Mouse (Mus musculus): ENCODE measurements around the gene Vmo1. TPM values are rescaled to one million over a fixed set of nuclear protein-coding genes. Genes with fewer than 3 reads are reported as not detected.
"Not testable (repeated sequence)": the region's sequence is repeated elsewhere in the genome, so short reads cannot be mapped to it uniquely, and the experiment has no call there.

The Vmo1 gene
- polyA plus RNA-seq, 2 experiments from 2014 or later: not detected

DNA sequence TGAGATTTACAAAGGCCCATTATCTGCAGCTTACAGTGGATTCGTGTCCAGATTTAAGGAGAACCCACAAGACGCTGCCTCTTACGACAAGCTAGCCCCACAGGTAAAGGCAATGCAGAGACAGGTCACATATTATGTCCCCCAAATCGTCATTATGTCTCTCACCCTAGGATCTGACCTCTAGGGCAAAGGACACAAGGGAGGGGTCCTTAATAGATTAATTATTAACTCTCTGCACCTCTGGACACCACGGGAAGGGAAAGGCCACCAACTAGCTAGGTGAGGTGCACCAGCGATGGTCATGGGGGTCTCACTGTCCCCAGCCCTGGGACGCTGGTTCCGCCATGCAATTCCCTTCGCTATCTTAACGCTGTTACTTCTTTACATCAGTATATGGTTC lies 4.5 kb upstream of the Vmo1 start, which contains the start of gene Gltpd2:
Gene Gltpd2 (plus strand): TSS at position 274 of the 400 bp plus-strand sequence.
- no peak for ATAC-seq

DNA sequence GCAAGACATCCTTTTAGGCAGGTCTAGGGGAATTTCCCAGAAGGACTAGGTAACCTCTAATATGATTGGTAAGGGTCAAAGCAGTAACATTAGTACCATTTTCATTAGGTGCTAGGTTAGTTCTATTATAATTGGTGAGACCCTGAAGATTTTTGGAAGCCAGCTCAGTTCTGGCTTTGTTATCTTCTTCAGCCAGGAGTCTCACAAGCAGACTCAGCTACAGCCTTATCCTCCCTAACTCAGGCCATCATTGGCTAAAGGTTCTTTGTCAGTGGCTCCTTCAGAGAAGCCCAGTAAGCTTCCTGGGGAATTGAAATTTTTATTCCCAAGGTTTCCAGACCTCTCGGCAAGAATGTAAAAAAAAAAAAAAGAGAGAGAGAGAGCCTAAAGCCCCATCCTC lies 4.0 kb upstream of the Vmo1 start:
- no peak for ATAC-seq

DNA sequence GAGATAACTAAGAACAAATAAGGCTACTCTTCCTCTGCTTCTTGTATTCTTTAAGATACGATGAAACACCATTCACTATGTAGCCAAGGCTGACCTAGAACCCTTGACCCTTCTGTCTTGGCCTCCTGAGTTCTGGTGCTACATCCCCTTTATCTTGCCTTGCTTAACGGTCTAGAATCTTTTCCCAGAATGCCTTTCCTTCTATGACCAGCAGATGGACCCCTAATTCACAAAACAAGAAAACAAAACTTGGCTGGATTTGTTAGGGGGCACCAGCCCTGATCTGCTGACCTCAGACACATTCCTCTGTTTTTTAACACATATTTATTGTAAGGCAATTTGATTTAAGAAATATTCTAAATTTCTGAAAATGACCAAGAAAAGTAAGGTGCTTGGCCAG lies 1.9 kb upstream of the Vmo1 start:
- ATAC-seq: no peak

DNA sequence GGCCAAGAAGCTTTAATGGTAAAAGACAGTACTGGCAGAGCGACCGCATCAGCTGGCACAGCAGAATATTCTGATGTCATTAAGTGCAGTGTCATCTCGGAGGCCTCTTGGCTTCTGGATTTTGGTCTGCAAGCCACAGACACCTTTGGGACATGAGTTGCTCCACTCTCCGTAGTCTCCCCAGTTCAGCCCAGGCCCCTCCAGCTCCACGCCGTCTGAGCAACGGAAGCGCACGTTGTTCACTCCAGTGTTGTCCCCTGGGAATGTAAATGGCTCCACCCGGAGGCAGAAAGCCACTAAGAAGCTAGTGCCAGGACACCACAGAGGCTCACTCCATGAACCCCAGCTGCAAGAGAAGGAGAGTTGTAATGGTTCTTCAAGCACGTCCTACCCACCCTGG lies 896 bp downstream of the Vmo1 start:
- ATAC-seq: no peak

DNA sequence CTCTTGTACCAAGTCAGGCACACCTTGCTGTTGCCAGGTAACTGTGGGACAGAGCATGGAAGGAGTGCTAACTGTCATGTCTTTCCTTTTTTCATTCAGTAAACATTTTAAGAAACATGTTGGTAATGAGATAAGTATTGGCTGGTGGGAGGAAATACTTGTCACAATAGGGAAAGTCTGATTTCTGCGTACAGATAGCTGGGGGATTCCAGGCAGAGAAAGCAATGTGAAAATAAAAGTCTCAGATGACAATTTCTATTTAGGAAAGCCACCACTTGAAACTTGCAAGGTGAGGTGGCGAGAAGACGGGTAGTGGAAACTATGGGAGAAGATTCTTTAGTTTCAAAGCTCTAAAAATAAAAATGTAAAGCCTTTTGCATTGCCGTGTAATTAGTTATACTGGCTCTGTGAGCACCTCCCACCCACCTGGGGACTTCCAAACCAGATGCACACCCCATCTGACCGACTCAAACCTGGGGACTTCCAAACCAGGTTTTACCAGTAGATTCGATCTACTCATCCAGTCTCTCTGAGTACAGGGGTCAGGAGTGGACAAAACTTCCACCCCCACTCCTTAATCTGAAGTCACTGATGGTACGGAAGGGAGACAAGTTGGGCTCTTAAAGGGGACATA lies 1.6 kb downstream of the Vmo1 start:
- ATAC-seq: peak; percentile 44

DNA sequence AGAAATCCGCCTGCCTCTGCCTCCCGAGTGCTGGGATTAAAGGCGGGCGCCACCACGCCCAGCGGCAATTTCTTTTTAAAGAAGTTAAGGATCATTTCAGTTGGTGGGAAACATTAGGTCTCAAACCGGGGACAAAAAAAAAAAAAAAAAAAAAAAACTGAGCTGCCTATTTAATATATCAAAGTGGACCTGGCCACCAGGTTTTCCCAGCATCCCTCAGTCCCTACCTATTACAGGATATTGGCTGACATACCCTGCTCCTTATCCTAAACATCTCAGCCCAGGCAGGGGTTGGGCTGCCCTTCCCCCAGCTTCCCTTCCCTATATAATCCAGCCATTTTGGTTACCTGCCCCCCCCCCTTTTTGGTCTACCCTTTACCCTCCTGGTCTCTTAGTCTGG lies 2.6 kb downstream of the Vmo1 start:
- ATAC-seq: no peak

DNA sequence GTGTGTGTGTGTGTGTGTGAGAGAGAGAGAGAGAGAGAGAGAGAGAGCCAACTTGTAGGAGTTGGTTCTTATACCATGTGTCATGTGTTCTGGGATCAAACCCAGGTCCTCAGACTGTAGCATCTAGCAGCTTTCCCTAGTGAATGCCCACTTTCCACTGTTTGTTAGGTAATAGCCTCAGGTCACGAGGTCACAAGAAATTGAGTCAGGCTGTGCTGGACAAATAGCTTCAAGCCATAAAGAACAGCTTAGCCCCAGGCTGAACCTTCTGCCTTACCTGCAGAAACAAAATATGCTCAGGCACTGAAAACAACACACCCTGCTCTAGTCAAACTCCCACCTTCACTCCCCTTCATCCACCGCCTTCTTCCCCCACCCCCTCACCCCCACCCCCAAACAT lies 3.2 kb downstream of the Vmo1 start:
- ATAC-seq: no peak

DNA sequence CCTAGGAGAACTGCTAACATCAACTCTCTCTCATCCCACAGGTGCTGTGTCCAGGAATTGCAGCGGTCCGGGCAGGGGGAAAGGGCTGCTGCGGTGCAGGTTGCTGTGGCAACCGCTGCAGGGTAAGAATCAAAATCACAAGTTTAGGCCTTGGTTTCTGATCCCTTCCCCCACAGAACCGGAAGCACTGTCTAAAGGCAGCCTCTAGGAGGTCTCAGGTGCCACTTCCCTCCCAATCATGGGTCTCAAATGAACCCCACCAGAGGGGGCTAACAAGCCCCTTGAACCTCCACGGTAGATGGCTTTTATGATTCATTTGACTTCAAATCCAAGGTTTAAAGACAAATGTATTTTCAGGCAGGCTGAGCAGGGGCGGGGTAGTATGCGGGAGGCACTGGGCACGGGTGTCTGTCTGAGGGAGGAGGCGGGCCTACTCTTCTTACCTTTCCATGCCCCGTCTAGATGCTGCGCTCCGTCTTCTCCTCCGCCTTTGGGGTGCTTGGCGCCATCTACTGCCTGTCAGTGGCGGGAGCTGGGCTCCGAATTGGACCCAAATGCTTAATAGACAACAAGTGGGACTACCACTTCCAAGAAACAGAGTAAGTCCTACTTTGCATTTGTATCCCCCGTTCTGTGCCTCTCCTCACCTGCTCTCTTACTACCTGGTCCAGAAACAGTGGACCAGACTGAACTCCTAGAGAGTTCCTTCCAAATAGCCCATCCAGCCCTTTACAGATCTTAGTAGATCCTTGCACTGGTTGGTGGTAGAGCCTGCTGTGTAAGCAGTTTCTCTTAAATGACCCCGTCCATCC lies 4.5 kb downstream of the Vmo1 start:
- peak; percentile 70 for ATAC-seq

DNA sequence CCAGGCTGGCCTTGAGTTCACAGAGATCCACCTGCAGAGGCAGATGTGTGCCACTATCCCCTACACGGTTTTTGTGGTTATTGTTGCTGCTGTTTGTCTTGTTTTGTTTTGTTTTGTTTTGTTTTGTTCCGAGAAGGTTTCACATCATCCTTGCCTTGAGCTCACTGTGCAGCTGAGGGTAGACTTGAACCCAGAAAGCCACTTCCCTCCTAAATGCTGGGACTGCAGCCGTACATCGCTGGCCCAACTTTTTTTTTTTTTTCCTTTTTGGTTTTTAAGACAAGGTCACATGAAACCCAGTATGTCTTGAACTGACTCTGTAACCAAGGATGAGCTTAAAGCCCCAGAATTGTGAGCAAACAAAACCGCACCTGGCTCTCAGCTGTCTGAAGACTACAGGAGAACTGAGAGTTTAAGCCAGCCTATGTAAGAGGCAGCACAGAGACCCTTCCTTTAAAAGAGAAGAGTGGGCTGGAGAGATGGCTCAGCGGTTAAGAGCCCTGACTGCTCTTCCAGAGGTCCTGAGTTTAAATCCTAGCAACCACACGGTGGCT lies 7.4 kb downstream of the Vmo1 start:
- no peak for ATAC-seq

DNA sequence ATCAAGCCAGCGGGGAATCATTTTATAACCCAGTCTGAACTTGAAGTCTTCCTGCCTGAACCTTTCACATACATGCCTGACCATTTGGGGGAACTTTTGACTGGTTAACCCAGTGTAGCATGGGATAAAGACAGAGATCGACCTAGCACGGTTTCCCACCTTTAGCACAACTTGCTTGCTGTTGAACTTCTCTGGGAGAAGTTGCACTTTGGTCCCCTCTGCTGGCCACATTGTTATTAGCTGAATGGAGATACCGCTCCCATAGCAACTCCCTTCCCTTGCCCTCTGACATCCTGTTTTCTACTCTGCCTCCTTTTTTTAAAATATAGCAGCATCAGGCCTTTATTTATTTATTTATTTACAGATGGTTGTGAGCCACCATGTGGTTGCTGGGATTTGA lies 8.0 kb downstream of the Vmo1 start:
- no peak for ATAC-seq

DNA sequence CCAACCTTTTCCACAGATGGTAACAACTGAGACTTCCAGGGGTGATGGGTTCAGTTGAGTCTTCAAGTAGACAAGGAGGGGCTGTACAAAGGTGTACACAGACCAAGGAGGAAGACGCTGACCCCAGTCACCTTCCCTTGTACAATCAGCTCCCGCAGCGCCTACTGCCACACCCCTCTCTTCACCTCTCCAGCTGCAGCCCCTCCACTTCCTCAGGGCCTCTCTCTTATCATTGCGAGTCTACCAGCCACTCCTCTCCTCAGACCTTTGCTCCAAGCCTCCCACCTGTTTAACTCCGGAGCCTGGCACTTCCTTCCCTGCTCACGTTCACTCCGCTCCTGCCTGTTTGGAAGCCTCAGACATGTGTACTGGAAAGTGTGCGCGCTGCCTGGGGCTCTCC lies 9.4 kb downstream of the Vmo1 start, which contains the start of gene Tm4sf5:
Gene Tm4sf5 (plus strand): TSS at position 275 of the 400 bp plus-strand sequence.
- ATAC-seq: no peak

DNA sequence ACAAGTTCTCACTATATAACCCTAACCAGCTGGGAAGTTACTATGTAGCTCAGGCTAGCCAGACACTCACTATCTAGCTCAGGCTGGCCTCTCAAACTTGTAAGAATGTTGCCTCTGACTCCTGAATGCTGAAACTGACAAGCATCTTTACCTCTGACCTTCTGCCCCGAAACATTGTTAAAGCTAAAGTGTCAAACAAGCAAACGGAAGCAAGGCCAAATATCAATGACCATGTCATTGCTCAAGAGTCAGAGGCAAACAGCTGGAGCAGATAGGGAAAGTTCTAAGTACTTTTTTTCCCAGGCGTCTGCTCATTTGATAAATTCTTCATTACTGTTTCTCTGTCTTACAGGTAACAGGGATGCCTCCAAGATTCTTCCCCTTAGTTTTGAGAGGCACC lies 12.4 kb downstream of the Vmo1 start:
- ATAC-seq: no peak

DNA sequence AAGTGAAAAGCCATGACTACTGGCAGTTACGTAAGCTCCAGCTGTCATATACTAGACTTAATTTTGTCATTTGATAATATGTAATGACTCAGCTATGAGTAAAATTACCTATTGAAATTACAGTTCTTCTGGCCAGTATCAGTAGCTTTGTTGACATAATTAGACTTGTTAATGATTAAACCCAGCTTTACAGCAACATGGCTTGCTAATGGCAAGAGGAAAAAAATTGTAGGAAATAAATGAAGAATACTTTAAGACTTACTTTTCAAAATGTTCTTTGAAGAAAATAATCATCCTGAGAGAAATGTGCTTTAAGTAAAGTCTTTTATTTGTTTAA lies 14.0 kb downstream of the Vmo1 start:
- ATAC-seq: no peak

DNA sequence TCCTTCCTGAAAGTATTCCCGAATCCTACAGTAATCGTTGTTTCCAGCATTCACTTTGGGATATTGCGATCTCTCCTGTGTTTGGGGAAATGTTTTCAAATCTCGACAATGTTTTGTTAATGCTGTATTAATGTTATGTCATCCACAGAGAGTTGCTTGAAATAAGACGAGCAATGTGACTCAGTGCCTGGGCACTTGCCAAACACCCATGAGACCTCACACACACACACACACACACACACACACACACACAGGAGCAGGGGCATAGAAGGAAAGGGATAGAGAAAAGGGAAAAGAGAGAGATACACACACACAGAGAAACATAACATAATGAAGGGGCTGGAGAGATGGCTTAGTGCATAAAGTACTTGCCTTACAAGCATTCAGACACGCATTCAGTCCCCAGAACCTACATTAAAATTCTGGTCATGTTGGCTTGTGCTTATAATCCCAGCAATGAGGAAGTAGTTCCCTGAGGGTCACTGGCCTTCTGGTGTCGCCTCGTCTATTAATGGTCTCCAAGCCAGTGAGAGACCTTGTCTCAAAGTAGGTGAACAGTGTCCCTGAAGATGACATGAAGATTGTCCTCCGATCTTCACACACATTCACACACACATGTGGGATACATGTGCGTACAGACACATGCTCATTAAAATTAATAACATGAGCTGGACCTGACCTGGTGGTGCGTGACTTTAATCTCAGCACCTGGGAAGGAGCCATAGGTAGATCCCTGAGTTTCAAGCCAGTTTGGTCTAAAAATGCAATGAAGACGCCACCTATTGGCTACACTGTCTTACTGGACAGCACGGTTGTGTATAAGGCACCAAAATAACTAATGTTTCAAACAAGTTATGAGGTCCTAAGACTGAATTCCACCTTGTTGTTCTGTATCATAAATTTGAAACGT lies 14.6 kb downstream of the Vmo1 start:
- no peak for ATAC-seq

DNA sequence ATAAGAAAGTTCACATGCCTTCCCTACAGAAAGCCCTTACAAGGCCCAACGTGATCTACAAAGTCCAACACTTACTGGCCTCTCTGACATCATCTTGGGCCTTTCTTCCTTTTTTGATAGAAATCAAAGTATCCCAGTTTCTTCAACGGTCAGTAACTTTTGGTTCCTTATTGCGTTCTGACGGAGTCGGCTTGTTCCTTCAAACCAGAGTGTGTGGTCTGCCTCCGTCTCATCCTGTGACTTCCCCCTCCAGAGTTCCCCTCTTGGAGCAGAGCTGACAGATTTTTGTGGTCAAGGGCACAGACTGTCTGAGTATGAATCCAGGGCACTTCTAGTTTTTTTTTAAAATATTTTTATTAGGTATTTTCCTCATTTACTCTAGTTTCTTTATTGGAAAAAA lies 24.7 kb downstream of the Vmo1 start:
- ATAC-seq: no peak

DNA sequence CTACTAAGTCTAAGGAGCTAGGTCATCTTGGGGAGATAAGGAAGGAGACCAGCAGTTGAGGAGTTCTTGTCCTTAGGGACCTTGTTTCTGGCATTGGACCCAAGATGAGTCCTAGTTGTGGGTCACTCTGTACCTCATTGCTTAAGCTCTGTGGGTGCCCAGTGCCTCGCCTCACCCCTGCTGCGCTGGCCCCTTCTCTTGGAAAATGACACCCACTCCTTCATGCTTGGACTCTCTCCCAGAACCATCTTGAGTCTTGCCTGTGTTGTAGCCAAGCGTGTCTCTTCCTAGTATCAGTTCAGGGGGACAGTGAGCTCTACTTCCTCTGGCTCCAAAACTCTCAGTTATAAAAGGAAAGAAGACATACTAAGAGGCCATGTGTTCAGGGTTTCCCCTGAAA lies 25.3 kb downstream of the Vmo1 start:
- no peak for ATAC-seq

DNA sequence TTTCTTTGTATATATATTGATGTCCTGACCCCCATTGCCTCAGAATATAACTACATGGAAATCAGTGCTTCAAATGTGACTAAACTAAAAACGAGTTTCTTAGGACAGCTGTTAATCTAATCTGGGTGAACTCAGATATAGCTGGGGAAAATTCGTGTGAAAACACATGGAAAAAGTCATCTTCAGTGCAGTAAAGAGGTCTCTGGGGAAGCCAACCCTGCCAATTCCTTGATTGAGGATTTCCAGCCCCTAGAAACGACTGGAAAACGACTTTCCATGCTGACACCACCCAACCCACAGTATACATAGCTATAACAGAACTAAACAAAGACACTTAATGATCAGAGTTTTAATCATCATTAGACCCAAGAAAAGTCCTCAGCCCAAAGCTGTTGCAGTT lies 26.6 kb downstream of the Vmo1 start:
- ATAC-seq: no peak

DNA sequence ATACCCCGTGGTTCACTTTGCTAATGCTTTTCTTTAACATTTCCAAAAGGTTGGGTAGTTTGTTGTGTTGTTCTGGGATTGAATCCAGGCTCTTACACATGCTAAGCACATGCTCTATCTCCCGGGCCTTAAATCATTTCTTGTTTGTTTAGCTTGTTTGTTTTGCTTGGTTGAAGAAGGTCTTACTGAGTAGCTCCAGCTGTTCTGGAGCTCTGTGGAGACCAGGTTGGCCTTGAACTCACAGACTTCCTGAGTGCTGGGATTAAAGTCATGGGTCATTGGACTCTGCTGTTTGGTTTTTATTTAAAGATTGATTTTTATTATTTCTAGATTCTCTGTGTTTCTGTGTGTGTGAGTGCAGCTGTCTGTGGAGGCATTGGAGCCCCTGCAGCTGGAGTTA lies 28.9 kb downstream of the Vmo1 start:
- ATAC-seq: no peak

DNA sequence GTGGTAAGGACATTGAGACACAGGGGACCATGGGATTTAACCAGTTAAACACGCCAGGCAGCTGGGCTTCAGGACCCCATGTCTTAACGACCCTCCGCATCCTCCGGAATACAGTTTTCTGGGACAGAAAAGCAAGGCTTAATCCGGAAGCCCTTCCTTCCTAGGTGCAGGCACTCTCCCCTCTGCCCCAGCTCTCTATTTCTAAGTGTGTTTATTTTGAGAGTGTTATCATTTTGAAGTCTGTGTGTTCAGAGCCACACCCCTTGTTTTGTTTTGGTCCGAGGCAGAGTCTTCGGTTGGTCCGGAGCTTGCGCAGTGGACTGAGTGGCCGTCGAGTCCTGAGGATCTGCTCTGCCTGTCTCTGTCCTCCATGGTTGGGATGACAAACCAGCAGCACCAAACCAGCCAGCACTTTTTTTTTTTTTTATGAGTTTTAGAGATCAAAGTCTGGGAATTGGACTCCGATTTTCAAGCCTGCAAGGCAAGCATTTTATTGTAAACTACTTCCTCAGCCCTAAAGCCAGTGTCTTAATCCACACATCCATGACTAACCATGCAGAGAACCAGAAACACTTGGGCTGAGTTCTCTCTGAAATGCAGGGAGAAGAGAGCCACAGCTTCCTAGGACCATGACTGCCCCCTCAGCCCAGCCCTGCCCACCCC lies 39.4 kb downstream of the Vmo1 start:
- no peak for ATAC-seq

DNA sequence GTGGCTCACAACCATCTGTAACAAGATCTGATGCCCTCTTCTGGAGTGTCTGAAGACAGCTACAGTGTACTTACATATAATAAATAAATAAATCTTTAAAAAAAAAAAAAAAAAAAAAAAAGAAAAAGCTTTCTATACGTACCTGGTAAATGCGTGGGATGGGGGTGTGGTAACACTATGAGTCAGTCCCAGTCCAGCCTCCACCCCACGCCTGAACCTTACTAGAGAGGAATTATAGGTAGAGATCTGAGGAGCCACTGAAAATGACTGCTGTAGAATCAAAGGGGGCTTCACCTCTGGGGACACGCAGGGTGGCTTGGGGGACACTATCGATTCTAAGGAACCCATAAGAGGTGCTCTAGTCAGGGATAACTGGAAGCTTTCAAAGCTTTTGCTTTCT lies 41.1 kb downstream of the Vmo1 start:
- not testable (repeated sequence) for ATAC-seq

DNA sequence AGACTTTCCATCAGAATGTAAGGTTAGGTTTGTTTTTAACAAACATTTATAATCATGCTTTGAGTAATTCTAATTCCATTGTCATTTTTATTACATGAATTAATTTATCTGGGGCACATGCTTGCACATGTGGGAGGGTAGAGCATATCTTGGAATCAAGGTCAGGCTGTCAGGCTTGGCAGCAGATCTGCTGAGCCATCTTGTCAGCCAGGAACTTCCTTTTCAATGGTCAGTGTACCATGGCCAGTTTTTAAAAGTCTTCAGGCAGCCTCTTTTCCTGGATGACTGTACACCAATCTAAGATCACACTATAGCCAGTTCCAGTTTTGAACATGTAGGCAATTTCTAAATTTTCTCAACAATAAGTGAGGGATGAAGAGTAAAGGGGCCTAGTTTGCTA lies 41.7 kb downstream of the Vmo1 start:
- ATAC-seq: no peak

DNA sequence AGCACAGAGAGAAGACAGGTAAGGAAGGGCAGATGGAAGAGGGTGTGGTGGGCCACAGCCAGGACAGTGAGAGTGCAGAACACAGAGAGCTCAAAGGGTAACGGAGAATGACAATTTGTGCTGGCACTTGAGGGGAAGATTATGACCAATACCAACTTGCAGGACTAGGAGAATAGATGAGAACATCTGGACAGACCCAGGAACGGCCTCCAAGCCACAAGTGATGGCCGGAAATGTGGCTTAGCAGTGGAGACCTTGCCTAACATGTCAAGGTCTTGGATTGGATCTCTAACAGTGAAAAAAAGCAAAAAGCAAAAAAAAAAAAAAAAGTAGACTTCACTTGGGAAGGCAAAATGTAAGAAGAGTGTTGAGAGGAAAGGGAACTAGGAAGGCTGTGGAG lies 44.7 kb downstream of the Vmo1 start:
- ATAC-seq: no peak
